Mouse (Mus musculus) liver, embryonic 16.5 days (tissue): Measurements from ENCODE around the gene Btbd1. TPM values are rescaled to one million over a fixed set of nuclear protein-coding genes. Genes with fewer than 3 reads are reported as not detected.

ENCODE experiments used
- ATAC-seq: fragments of 200-750 bp; cut with Nextera tagmentation; 2 replicates; pipeline ENCODE4 v1.8.0; 2017; ENCODE audit warnings: low read depth, mild to moderate bottlenecking, moderate number of reproducible peaks, moderate library complexity
- H3K27ac ChIP-seq: fragments of 300-500 bp; sonication (generic); 2 replicates; pipeline ENCODE4 v1.5.1; 2014; ENCODE audit warnings: mild to moderate bottlenecking, low read length
- H3K27me3 ChIP-seq: fragments of 300-500 bp; sonication (generic); 2 replicates; pipeline ENCODE4 v1.6.1; 2014; ENCODE audit warnings: low read depth, low read length, mixed read lengths; ENCODE audit not compliant: control insufficient read depth, insufficient read depth
- H3K36me3 ChIP-seq: fragments of 300-500 bp; sonication (generic); 2 replicates; pipeline ENCODE4 v1.6.1; 2014; ENCODE audit warnings: mild to moderate bottlenecking; ENCODE audit not compliant: control insufficient read depth, insufficient read depth
- H3K4me1 ChIP-seq: fragments of 300-500 bp; sonication (generic); 2 replicates; pipeline ENCODE4 v1.6.1; 2014; ENCODE audit warnings: low read depth, low read length, mixed read lengths; ENCODE audit not compliant: control insufficient read depth
- H3K4me2 ChIP-seq: fragments of 300-500 bp; sonication (generic); 2 replicates; pipeline ENCODE4 v1.6.1; 2014; ENCODE audit warnings: low read depth, low read length, mixed read lengths
- H3K4me3 ChIP-seq: fragments of 300-500 bp; sonication (generic); 2 replicates; pipeline ENCODE4 v1.5.1; 2014; ENCODE audit warnings: low read depth, mild to moderate bottlenecking, low read length
- H3K9ac ChIP-seq: fragments of 300-500 bp; sonication (generic); 2 replicates; pipeline ENCODE4 v1.6.1; 2014; ENCODE audit warnings: low read depth, low read length
- H3K9me3 ChIP-seq: fragments of 300-500 bp; sonication (generic); replicated peaks from 2 replicates; pipeline ENCODE4 v1.6.1; 2016; ENCODE audit warnings: low read length; ENCODE audit not compliant: control insufficient read depth
- WGBS: fragments of 180-500 bp; shearing (Covaris S2); extraction: QIAGEN DNeasy Blood & Tissue Kit; methylation state at CpG from one replicate; pipeline ENCODE4 v1.1.7; 2014; ENCODE audit not compliant: insufficient replicate concordance; 5-methylcytosine and 5-hydroxymethylcytosine counted together
- polyA plus RNA-seq: library from polyadenylated mRNA; unstranded; fragments of >200 nt; fragmentation: Nextera tagmentation; extraction: Ambion mirVana; gene quantifications from 2 replicates; pipeline ENCODE4 v1.2.1, GENCODE M21; 2015

The Btbd1 gene
- polyA plus RNA-seq, 1 experiment from 2014 or later: 14.0 TPM

- Histone ChIP-seq H3K4me2 (peak within 1 kb of the TSS; percentile 12; the same call in 1 of the 2 replicates), H3K27ac (no peak within 1 kb of the TSS), H3K9ac (no peak within 1 kb of the TSS), H3K4me3 (no peak within 1 kb of the TSS), H3K27me3 (peaks cover 42% of the 10 kb centered on the region), H3K9me3 (no peaks in the 10 kb centered on the region), H3K36me3 (no peaks in the 10 kb centered on the region), H3K4me1 (no peaks in the 10 kb centered on the region; the same call in 1 of the 2 replicates)
- no peak for ATAC-seq
- 41% methylated on average over 1 of the region's 1 CpGs for WGBS
Measured at GRCm38 (mm10) chr7:81855694-81856093, 26.5 kb upstream of the Btbd1 start, which contains the start of gene Gm10160. Gene Gm10160, minus strand, starts transcription at chr7:81855794.

GRCm38 (mm10) chr7:81854568-81855307, 25.5 kb upstream of the Btbd1 start:
- no peak overlapping the region for H3K9ac ChIP-seq
- H3K9me3 ChIP-seq: no peaks in the 10 kb centered on the region
- H3K4me1 ChIP-seq: no peaks in the 10 kb centered on the region; the same call in 1 of the 2 replicates
- no peaks in the 10 kb centered on the region for H3K36me3 ChIP-seq
- H3K4me3 ChIP-seq: no peak overlapping the region
- H3K27ac ChIP-seq: no peak overlapping the region
- 0 out of 2 replicates have a peak, but pooled peaks have one; percentile 27 for ATAC-seq
- 22% methylated on average over 8 of the region's 8 CpGs for WGBS
- peaks cover 34% of the 10 kb centered on the region for H3K27me3 ChIP-seq
- peak overlapping the region; percentile 12; the same call in 1 of the 2 replicates for H3K4me2 ChIP-seq

GRCm38 (mm10) chr7:81851706-81852105, 22.5 kb upstream of the Btbd1 start:
- ATAC-seq: no peak
- H3K4me2 ChIP-seq: no peak overlapping the region
- H3K9me3 ChIP-seq: no peaks in the 10 kb centered on the region
- whole genome bisulfite sequencing: 50% methylated on average over 3 of the region's 3 CpGs
- H3K4me1 ChIP-seq: no peaks in the 10 kb centered on the region; the same call in 1 of the 2 replicates
- H3K36me3 ChIP-seq: no peaks in the 10 kb centered on the region
- no peak overlapping the region for H3K27ac ChIP-seq
- H3K9ac ChIP-seq: no peak overlapping the region
- no peak overlapping the region for H3K4me3 ChIP-seq
- H3K27me3 ChIP-seq: peaks cover 9% of the 10 kb centered on the region

GRCm38 (mm10) chr7:81850171-81850570, 20.9 kb upstream of the Btbd1 start:
- Histone ChIP-seq H3K9ac (no peak overlapping the region), H3K4me3 (no peak overlapping the region), H3K27ac (no peak overlapping the region), H3K27me3 (peaks cover 6% of the 10 kb centered on the region), H3K36me3 (no peaks in the 10 kb centered on the region), H3K4me2 (no peak overlapping the region), H3K4me1 (no peaks in the 10 kb centered on the region; the same call in 1 of the 2 replicates), H3K9me3 (no peaks in the 10 kb centered on the region)
- WGBS: 63% methylated on average over 6 of the region's 6 CpGs
- ATAC-seq: no peak

- 38% methylated on average over 7 of the region's 7 CpGs for WGBS
- Histone ChIP-seq H3K4me3 (no peak overlapping the region), H3K36me3 (no peaks in the 10 kb centered on the region), H3K9me3 (no peaks in the 10 kb centered on the region), H3K27me3 (peaks cover 12% of the 10 kb centered on the region), H3K4me2 (no peak overlapping the region), H3K9ac (no peak overlapping the region), H3K27ac (peak overlapping the region; percentile 13; the same call in 1 of the 2 replicates), H3K4me1 (no peaks in the 10 kb centered on the region; the same call in 1 of the 2 replicates)
- ATAC-seq: no peak
Measured at GRCm38 (mm10) chr7:81849633-81850032, 20.4 kb upstream of the Btbd1 start.

- Histone ChIP-seq H3K27me3 (peaks cover 12% of the 10 kb centered on the region), H3K36me3 (no peaks in the 10 kb centered on the region), H3K9me3 (no peaks in the 10 kb centered on the region), H3K4me2 (no peak overlapping the region), H3K27ac (peak overlapping the region; percentile 13; the same call in 1 of the 2 replicates), H3K4me1 (no peaks in the 10 kb centered on the region), H3K4me3 (no peak overlapping the region), H3K9ac (no peak overlapping the region)
- ATAC-seq: peak; percentile 59
- 28% methylated on average over 5 of the region's 5 CpGs for WGBS
Measured at GRCm38 (mm10) chr7:81849214-81849613, 20.0 kb upstream of the Btbd1 start.

GRCm38 (mm10) chr7:81847777-81848176, 18.5 kb upstream of the Btbd1 start:
- no peak overlapping the region for H3K27ac ChIP-seq
- H3K4me3 ChIP-seq: no peak overlapping the region
- no peak for ATAC-seq
- no peaks in the 10 kb centered on the region for H3K4me1 ChIP-seq
- no peak overlapping the region for H3K9ac ChIP-seq
- H3K27me3 ChIP-seq: peaks cover 12% of the 10 kb centered on the region
- 71% methylated on average over 4 of the region's 4 CpGs for WGBS
- H3K4me2 ChIP-seq: no peak overlapping the region
- H3K9me3 ChIP-seq: no peaks in the 10 kb centered on the region
- H3K36me3 ChIP-seq: no peaks in the 10 kb centered on the region

GRCm38 (mm10) chr7:81847010-81847409, 17.8 kb upstream of the Btbd1 start:
- Histone ChIP-seq H3K4me2 (no peak overlapping the region), H3K36me3 (no peaks in the 10 kb centered on the region), H3K27me3 (peaks cover 12% of the 10 kb centered on the region), H3K4me1 (no peaks in the 10 kb centered on the region), H3K4me3 (no peak overlapping the region), H3K9ac (no peak overlapping the region), H3K27ac (no peak overlapping the region), H3K9me3 (no peaks in the 10 kb centered on the region)
- no peak for ATAC-seq
- WGBS: 44% methylated on average over 8 of the region's 8 CpGs

- Histone ChIP-seq H3K9ac (no peak overlapping the region), H3K9me3 (no peaks in the 10 kb centered on the region), H3K27me3 (peaks cover 12% of the 10 kb centered on the region), H3K4me2 (no peak overlapping the region), H3K4me3 (no peak overlapping the region), H3K27ac (no peak overlapping the region), H3K4me1 (no peaks in the 10 kb centered on the region), H3K36me3 (no peaks in the 10 kb centered on the region)
- no peak for ATAC-seq
- WGBS: 64% methylated on average over 8 of the region's 8 CpGs
Measured at GRCm38 (mm10) chr7:81846008-81846407, 16.8 kb upstream of the Btbd1 start.
